In the genomic region with DNA sequence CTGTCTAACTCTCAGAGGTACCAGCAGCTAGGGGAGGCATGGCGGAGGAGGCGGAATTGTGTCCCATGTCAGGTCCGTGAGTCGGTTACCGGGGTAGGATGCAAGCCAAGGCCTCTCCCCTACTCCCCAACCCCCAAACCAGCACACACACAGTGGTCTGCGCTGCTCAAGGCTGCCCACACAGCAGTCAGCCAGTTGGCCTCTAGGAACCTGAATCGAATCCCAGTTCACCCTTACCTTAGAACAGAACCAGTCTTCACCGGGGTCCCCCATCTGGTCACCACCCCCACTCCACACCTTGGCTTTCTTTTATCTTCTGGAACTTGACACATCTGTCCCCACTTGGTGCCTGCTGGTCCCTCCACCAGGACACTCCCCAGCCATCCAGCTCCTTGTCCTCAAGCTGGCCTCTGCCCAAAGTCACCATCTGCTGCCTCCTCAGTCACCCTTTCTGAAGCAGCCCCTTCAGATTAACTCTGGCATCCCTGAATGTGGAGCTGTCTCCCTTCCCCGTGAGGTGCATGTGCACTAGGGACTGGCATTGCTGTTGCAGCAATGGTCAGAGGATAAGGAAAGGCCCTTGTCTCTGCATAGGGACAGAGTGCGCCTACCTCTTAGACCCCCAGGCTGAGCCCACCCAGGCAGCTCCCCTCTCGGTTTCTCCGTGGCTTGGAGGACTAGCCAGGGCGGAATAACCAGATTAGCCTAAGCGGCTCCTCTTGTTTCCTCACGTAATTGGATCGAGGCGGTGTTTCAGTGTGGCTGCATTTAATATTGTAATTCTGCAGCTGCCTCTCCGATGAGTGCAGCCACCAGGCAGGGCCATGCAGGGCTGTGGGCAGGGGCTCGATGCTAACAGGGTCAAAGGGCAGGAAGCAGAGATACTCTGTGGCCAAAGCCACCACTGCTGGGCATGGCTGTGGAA, we compare ENCODE assay signal across 10 mouse cellular contexts. TPM values are rescaled to one million over a fixed set of nuclear protein-coding genes. Genes with fewer than 3 reads are reported as not detected.
A peak's percentile ranks its signal among the peaks of the same experiment; 100 is the strongest.
DNase-seq lines count a peak whose midpoint lies in the region; ATAC-seq lines count a peak whose summit lies in the region.
"Had no signal": no experiment of that assay in that cellular context is flagged by ENCODE, and none has a peak within 500 bp of the region (broad histone marks: within the 10 kb centered on the region; RNA-seq: fewer than 3 reads in every experiment).

No protein-coding gene starts in this region.

- DNase-seq in left cerebral cortex, postnatal 4 days: peak; percentile 89
- no peak for DNase-seq in left cerebral cortex, adult 18-20 months (ENCODE audit: low spot score in 2 of 2)
- peak; percentile 35 for DNase-seq in embryo, embryonic 9.5 days (ENCODE audit: extremely low spot score)
- DNase-seq in retina, postnatal 1 day: peak; percentile 92
- no peak for DNase-seq in gastrocnemius, adult 18-20 months (ENCODE audit: low spot score)

- H3K36me3 ChIP-seq in hindbrain, embryonic 12.5 days: no peaks in the 10 kb centered on the region
- H3K36me3 ChIP-seq in heart, embryonic 12.5 days: no peaks in the 10 kb centered on the region

- peaks cover 30% of the 10 kb centered on the region for H3K4me1 ChIP-seq in hindbrain, embryonic 12.5 days
- H3K4me1 ChIP-seq in heart, embryonic 12.5 days (replicated peaks): peaks cover 36% of the 10 kb centered on the region

- peak overlapping the region; percentile 66 for H3K27ac ChIP-seq in hindbrain, embryonic 12.5 days
- H3K27ac ChIP-seq in heart, embryonic 12.5 days (ENCODE audit: poor library complexity, severe bottlenecking): no peak overlapping the region

- peaks cover 9% of the 10 kb centered on the region; the same call in 1 of the 2 replicates for H3K27me3 ChIP-seq in hindbrain, embryonic 12.5 days
- peaks cover 22% of the 10 kb centered on the region; the same call in 1 of the 2 replicates for H3K27me3 ChIP-seq in heart, embryonic 12.5 days (replicated peaks)

- intact Hi-C loops in left cerebral cortex, postnatal 4 days (cut with DNase I): no loop called here

- no peak overlapping the region for H3K9ac ChIP-seq in hindbrain, embryonic 12.5 days
- no peak overlapping the region; the same call in 1 of the 2 replicates for H3K9ac ChIP-seq in heart, embryonic 12.5 days

- no peak overlapping the region for H3K4me2 ChIP-seq in hindbrain, embryonic 12.5 days (replicated peaks)
- H3K4me2 ChIP-seq in heart, embryonic 12.5 days: no peak overlapping the region
- H3K4me2 ChIP-seq: liver, embryonic 11.5 days had no signal

- H3K4me3 ChIP-seq in hindbrain, embryonic 12.5 days: no peak overlapping the region
- no peak overlapping the region for H3K4me3 ChIP-seq in heart, embryonic 12.5 days

- H3K9me3 ChIP-seq in hindbrain, embryonic 12.5 days (replicated peaks): no peaks in the 10 kb centered on the region
- H3K9me3 ChIP-seq in heart, embryonic 12.5 days (replicated peaks): no peaks in the 10 kb centered on the region

- WGBS in hindbrain, embryonic 12.5 days: 51% methylated on average over 19 of the region's 19 CpGs
- 68% methylated on average over 19 of the region's 19 CpGs for WGBS in heart, embryonic 12.5 days

- peak; percentile 59 for ATAC-seq in hindbrain, embryonic 12.5 days (ENCODE audit: low FRiP score)
- no peak for ATAC-seq in erythroid progenitor cell, adult 5-6 weeks (replicated peaks; ENCODE audit: low FRiP score, poor library complexity, severe bottlenecking)
- ATAC-seq in heart, embryonic 12.5 days (ENCODE audit: insufficient number of reproducible peaks, low FRiP score): no peak
- ATAC-seq: inflammation-experienced regulatory T-cells, adult 6 months had no signal

RNA-seq across cellular contexts. Expression of a gene that starts 23.3 kb away (rescaled TPM):
- total RNA-seq in left cerebral cortex, postnatal 4 days (2021): 10 to 100 TPM; 22.4 to 23.5 TPM
- total RNA-seq in left cerebral cortex, adult 18-20 months (2021): 10 to 100 TPM; 40.9 to 42.8 TPM
- polyA plus RNA-seq in hindbrain, embryonic 12.5 days (2016; fragmentation: Nextera tagmentation; extraction: Ambion mirVana): 5.5 and 6.6 TPM in 2 replicates
- total RNA-seq in erythroid progenitor cell, adult 5-6 weeks (2015; ENCODE audit: low replicate concordance): not detected in 2 replicates
- not detected in 2 replicates for total RNA-seq in erythroid progenitor cell, adult 5-6 weeks (2017; ENCODE audit: low replicate concordance)
- 0.81 and 0.87 TPM in 2 replicates for polyA plus RNA-seq in heart, embryonic 12.5 days (2016; fragmentation: Nextera tagmentation; extraction: Ambion mirVana)
- 1 to 10 TPM; 1.1 to 1.9 TPM for total RNA-seq in gastrocnemius, adult 18-20 months (2021)

Comparison
In these comparisons a context has a peak if more than half of its experiments do, and no peak if none do; other contexts are left out.
1. DNase-seq: peak in left cerebral cortex, postnatal 4 days (single experiment), embryo, embryonic 9.5 days (single experiment) and retina, postnatal 1 day (single experiment); none in left cerebral cortex, adult 18-20 months (0 of 2) and gastrocnemius, adult 18-20 months (single experiment).
2. RNA of a gene that starts 23.3 kb away (total RNA-seq): 40.9 to 42.8 TPM in left cerebral cortex, adult 18-20 months and 22.4 to 23.5 TPM in left cerebral cortex, postnatal 4 days; 1.1 to 1.9 TPM in gastrocnemius, adult 18-20 months and not detected in erythroid progenitor cell, adult 5-6 weeks; every median in the first group is over 4 times any median in the second.